ENCODE assay signal across 9 mouse cellular contexts in genomic region chr10:89531194-89531634, GRCm38 (mm10). TPM values are rescaled to one million over a fixed set of nuclear protein-coding genes. Genes with fewer than 3 reads are reported as not detected.
A peak's percentile ranks its signal among the peaks of the same experiment; 100 is the strongest.
DNase-seq lines count a peak whose midpoint lies in the region; ATAC-seq and TF ChIP-seq lines count a peak whose summit lies in the region.
"Had no signal": no experiment of that assay in that cellular context is flagged by ENCODE, and none has a peak within 500 bp of the region (broad histone marks: within the 10 kb centered on the region; RNA-seq: fewer than 3 reads in every experiment).

No protein-coding gene starts in this region.

- TF ChIP-seq EP300 in stomach, postnatal 0 days (optimal IDR thresholded peaks at IDR 0.05): no peak

- no peaks in the 10 kb centered on the region for H3K9me3 ChIP-seq in hindbrain, embryonic 13.5 days
- H3K9me3 ChIP-seq in hindbrain, embryonic 11.5 days (ENCODE audit: control insufficient read depth, low read length): no peaks in the 10 kb centered on the region
- H3K9me3 ChIP-seq in stomach, embryonic 14.5 days (ENCODE audit: control insufficient read depth, low read depth, low read length): no peaks in the 10 kb centered on the region
- H3K9me3 ChIP-seq in stomach, postnatal 0 days (ENCODE audit: control insufficient read depth, low read length): no peaks in the 10 kb centered on the region
- H3K9me3 ChIP-seq: neural tube, embryonic 12.5 days had no signal

- H3K4me3 ChIP-seq in hindbrain, embryonic 13.5 days: no peak overlapping the region
- H3K4me3 ChIP-seq in hindbrain, embryonic 11.5 days (ENCODE audit: low read depth, low read length): no peak overlapping the region
- no peak overlapping the region for H3K4me3 ChIP-seq in stomach, embryonic 14.5 days (ENCODE audit: low read depth, low read length)
- H3K4me3 ChIP-seq in stomach, postnatal 0 days (ENCODE audit: low read depth, low read length): no peak overlapping the region
- H3K4me3 ChIP-seq: neural tube, embryonic 12.5 days had no signal

- 67% methylated on average over 5 of the region's 5 CpGs for WGBS in hindbrain, embryonic 13.5 days
- WGBS in hindbrain, embryonic 11.5 days: 81% methylated on average over 5 of the region's 5 CpGs
- 53% methylated on average over 5 of the region's 5 CpGs for WGBS in stomach, embryonic 14.5 days
- 54% methylated on average over 5 of the region's 5 CpGs for WGBS in stomach, postnatal 0 days

- DNase-seq in hindbrain, embryonic 11.5 days (ENCODE audit: low spot score): no peak
- DNase-seq in stomach, postnatal 0 days (ENCODE audit: low spot score): no peak
- DNase-seq in heart, postnatal 36 days: peak; percentile 19 to 36
- peak; percentile 6 for DNase-seq in retina, postnatal 7 days (ENCODE audit: low read depth, low spot score)
- no peak for DNase-seq in left cerebral cortex, adult 11 months (ENCODE audit: low spot score)
- no peak for DNase-seq in embryo, embryonic 11 days

- intact Hi-C loops in heart, postnatal 36 days (cut with DNase I): no loop called here

- no peak for TF ChIP-seq CTCF in stomach, postnatal 0 days (IDR thresholded peaks at IDR 0.05; ENCODE audit: low read depth)

- H3K9ac ChIP-seq in hindbrain, embryonic 13.5 days: no peak overlapping the region
- H3K9ac ChIP-seq in hindbrain, embryonic 11.5 days (ENCODE audit: low read depth, low read length): no peak overlapping the region
- no peak overlapping the region for H3K9ac ChIP-seq in stomach, embryonic 14.5 days (replicated peaks; ENCODE audit: low read depth, low read length)
- no peak overlapping the region for H3K9ac ChIP-seq in stomach, postnatal 0 days (ENCODE audit: low read length)
- H3K9ac ChIP-seq: neural tube, embryonic 12.5 days had no signal

- peaks cover 6% of the 10 kb centered on the region; the same call in 1 of the 2 replicates for H3K4me1 ChIP-seq in hindbrain, embryonic 13.5 days (replicated peaks)
- no peaks in the 10 kb centered on the region for H3K4me1 ChIP-seq in hindbrain, embryonic 11.5 days (replicated peaks; ENCODE audit: control insufficient read depth, insufficient read depth, low read length)
- H3K4me1 ChIP-seq in stomach, embryonic 14.5 days (ENCODE audit: control insufficient read depth, insufficient read depth, low read length): no peaks in the 10 kb centered on the region; the same call in 1 of the 2 replicates
- no peaks in the 10 kb centered on the region for H3K4me1 ChIP-seq in stomach, postnatal 0 days (replicated peaks; ENCODE audit: control insufficient read depth, insufficient read depth)
- H3K4me1 ChIP-seq: neural tube, embryonic 12.5 days had no signal

- peak; percentile 65; the same call in 1 of the 2 replicates for ATAC-seq in hindbrain, embryonic 13.5 days (ENCODE audit: low FRiP score)
- no peak for ATAC-seq in hindbrain, embryonic 11.5 days (ENCODE audit: low FRiP score)
- peak; percentile 17; the same call in 1 of the 2 replicates for ATAC-seq in stomach, embryonic 14.5 days (ENCODE audit: insufficient number of reproducible peaks, insufficient read depth, low FRiP score, low read depth)
- no peak for ATAC-seq in stomach, postnatal 0 days (ENCODE audit: low FRiP score, low TSS enrichment)

- no peak overlapping the region for H3K4me2 ChIP-seq in hindbrain, embryonic 13.5 days
- H3K4me2 ChIP-seq in hindbrain, embryonic 11.5 days (replicated peaks; ENCODE audit: low read depth, low read length): no peak overlapping the region
- no peak overlapping the region for H3K4me2 ChIP-seq in stomach, embryonic 14.5 days (replicated peaks; ENCODE audit: low read depth, low read length)
- no peak overlapping the region for H3K4me2 ChIP-seq in stomach, postnatal 0 days (replicated peaks; ENCODE audit: low read depth)
- H3K4me2 ChIP-seq: neural tube, embryonic 12.5 days had no signal

- H3K27me3 ChIP-seq in hindbrain, embryonic 13.5 days: no peaks in the 10 kb centered on the region
- no peaks in the 10 kb centered on the region for H3K27me3 ChIP-seq in hindbrain, embryonic 11.5 days (ENCODE audit: control insufficient read depth, insufficient read depth, low read length)
- H3K27me3 ChIP-seq in stomach, embryonic 14.5 days (ENCODE audit: control insufficient read depth, insufficient read depth, low read length): no peaks in the 10 kb centered on the region
- H3K27me3 ChIP-seq in stomach, postnatal 0 days (ENCODE audit: control insufficient read depth, insufficient read depth, low read length): no peaks in the 10 kb centered on the region
- H3K27me3 ChIP-seq: neural tube, embryonic 12.5 days had no signal

- no peaks in the 10 kb centered on the region for H3K36me3 ChIP-seq in hindbrain, embryonic 13.5 days
- no peaks in the 10 kb centered on the region for H3K36me3 ChIP-seq in hindbrain, embryonic 11.5 days (ENCODE audit: control insufficient read depth, insufficient read depth, low read length)
- no peaks in the 10 kb centered on the region for H3K36me3 ChIP-seq in stomach, embryonic 14.5 days (ENCODE audit: control insufficient read depth, insufficient read depth, low read length)
- H3K36me3 ChIP-seq in stomach, postnatal 0 days (ENCODE audit: control insufficient read depth, insufficient read depth, low read length): no peaks in the 10 kb centered on the region
- H3K36me3 ChIP-seq: neural tube, embryonic 12.5 days had no signal

- H3K27ac ChIP-seq in hindbrain, embryonic 13.5 days: no peak overlapping the region
- no peak overlapping the region for H3K27ac ChIP-seq in hindbrain, embryonic 11.5 days (ENCODE audit: low read depth, low read length)
- no peak overlapping the region for H3K27ac ChIP-seq in stomach, embryonic 14.5 days (ENCODE audit: low read length)
- H3K27ac ChIP-seq in stomach, postnatal 0 days (replicated peaks): no peak overlapping the region
- H3K27ac ChIP-seq: neural tube, embryonic 12.5 days had no signal

RNA-seq across cellular contexts. Expression of gene Nr1h4, which starts 2.2 kb away (rescaled TPM):
- not detected in 2 replicates for polyA plus RNA-seq in hindbrain, embryonic 13.5 days (2015; fragmentation: Nextera tagmentation; extraction: Ambion mirVana)
- polyA plus RNA-seq in hindbrain, embryonic 11.5 days (2014; fragmentation: Nextera tagmentation; extraction: Ambion mirVana): not detected in 2 replicates
- 1.9 and 2.0 TPM in 2 replicates for polyA plus RNA-seq in stomach, embryonic 14.5 days (2014; fragmentation: Nextera tagmentation; extraction: Ambion mirVana)
- polyA plus RNA-seq in stomach, postnatal 0 days (2015; fragmentation: Nextera tagmentation; extraction: Ambion mirVana): 10.5 and 11.5 TPM in 2 replicates
- under 1 TPM; 0.43 to 0.64 TPM for total RNA-seq in heart, postnatal 36 days (2021)
- polyA plus RNA-seq: neural tube, embryonic 12.5 days had no signal

Comparison
In these comparisons a context has a peak if more than half of its experiments do, and no peak if none do; other contexts are left out.
1. ATAC-seq: peak in hindbrain, embryonic 13.5 days (single experiment) and stomach, embryonic 14.5 days (single experiment); none in hindbrain, embryonic 11.5 days (single experiment) and stomach, postnatal 0 days (single experiment).
2. DNase-seq: peak in heart, postnatal 36 days (2 of 2) and retina, postnatal 7 days (single experiment); none in hindbrain, embryonic 11.5 days (single experiment), stomach, postnatal 0 days (single experiment), left cerebral cortex, adult 11 months (single experiment) and embryo, embryonic 11 days (single experiment).